Mouse (Mus musculus) kidney, postnatal 25 days (tissue): ENCODE data around the gene Cyp39a1.

ENCODE experiments used
- DNase-seq, 2 experiments: peaks; one replicate each; pipeline ENCODE4 v3.0.0; 2021; ENCODE audit warnings: mixed read lengths in 2 of 2

The Cyp39a1 gene

DNA sequence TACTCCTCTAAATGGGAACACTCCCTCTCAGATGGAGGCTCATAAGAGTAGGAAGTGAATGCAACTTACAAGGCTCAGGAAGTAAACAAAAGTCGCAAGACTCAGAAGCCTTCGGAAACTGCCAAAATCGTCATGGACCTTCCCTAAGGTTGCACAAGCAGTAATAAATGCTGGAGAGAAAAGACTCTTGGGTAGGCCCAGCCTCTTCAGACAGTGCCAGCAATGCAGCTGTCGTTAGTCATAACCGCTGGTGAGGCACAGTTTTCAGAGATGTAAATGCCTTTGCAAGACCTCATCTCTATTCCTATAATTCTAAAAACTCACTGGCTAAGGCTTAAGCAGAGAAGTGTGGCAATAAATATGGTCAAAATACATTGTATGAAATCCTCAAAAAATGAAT is 121.0 kb downstream of the Cyp39a1 start:
- no peak for DNase-seq

DNA sequence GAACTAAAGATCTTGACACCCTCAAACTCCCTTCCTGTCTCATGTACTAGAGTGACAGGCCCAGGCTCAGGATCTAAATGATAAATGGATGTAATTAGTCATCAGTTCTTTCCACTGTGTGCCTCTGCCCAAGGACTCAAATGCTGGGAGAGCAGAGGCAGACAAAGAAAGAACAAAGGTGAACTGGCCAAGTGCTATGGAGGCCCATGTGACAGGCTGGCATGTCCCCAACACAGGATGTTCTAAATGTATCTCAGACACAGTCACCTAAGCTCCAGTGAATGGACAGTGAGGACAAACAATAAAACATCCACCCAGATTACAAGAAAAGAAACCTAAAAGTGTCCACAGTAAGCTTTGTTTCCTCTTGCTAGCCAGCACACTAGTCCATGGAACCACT is 122.2 kb downstream of the Cyp39a1 start:
- no peak for DNase-seq

DNA sequence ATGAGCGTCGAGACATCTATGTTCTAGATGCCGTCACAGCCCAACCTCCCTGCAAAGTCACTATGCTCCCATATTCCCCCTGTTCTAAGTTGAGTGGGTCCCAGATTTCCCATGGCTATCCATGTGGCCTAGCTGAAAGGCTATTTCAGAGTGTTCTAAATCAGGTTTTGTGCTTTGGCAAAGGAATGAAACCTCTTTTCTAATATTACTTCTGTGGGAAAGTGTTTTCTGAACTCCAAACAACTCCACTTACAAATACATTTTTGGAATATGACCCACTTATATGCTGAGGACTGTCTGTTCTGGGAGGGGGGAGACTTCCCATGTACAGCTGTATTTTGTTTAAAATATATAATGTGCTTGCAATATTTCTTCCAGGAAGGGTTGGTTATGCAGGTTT is 124.5 kb downstream of the Cyp39a1 start:
- no peak for DNase-seq

- peak in 1 of 2 experiments; percentile 40 for DNase-seq
These were observed 127.6 kb downstream of the Cyp39a1 start for GRCm38 (mm10) chr17:43794731-43795280.
